Mouse (Mus musculus) c-Kit-positive CD71-negative TER-119-negative erythroid progenitor cells, embryonic 14.5 days (primary cell): ENCODE measurements around the gene Snx17.

ENCODE experiments used
- DNase-seq: peaks from one replicate; pipeline ENCODE4 v3.0.0-alpha.2; 2013; ENCODE audit warnings: low read depth

The Snx17 gene

DNA sequence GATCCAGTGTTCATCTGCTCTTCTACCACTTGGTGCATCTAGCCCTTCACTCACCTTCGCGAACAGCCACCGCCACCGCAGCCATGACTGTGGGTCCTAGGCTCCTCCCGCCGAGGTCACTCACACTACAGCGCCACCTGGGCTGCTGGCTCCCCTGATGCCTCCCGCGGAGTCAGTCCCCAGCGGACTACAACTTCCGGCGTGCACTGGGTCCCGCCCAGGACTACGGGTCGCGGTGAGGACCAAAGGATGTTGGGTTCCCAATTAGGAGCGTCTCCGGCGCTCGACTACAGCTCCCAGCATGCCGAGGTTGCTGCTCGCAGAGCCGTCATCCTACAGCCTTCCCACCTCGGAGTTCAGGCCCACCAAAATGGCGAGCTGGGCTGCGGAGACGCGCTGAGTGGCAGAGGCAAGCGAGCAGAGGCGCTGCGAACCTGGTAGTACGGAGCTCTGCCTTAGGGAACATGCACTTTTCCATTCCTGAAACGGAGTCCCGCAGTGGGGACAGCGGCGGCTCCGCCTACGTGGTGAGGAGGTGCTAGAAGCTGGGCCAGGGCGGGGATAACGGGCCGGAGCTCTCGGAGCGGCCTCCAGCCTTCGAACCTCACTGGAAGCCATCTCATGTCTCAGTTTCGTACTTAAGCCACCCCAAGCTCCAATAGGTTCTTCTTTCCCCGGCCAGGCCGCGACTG, at the start of gene Snx17, which contains the start of gene Eif2b4:
Gene Snx17, plus strand, starts transcription at position 289 of the 692 bp plus-strand sequence.
Gene Eif2b4, minus strand, starts transcription at position 492 of the 692 bp plus-strand sequence.
- DNase-seq: peak; percentile 97

DNA sequence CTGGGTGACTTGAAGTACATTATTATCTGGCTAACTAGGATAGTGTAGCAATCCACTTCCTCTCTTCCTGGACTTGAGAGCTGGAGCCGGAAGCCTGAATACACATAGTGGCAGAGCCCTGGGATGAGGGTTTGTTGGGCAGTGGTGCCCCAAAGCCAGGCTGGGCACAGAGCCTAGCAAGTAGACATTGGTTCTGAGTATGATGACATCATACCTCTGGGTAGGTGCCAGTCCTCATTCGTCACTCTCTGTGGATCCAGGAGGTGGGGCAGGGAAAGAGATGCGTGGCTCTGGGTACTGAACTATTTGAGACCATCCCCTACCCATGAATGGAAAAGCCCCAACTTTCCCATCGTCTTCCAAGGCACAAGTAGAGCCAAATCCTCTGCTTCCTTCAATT, 43.2 kb upstream of the Snx17 start:
- DNase-seq: no peak

DNA sequence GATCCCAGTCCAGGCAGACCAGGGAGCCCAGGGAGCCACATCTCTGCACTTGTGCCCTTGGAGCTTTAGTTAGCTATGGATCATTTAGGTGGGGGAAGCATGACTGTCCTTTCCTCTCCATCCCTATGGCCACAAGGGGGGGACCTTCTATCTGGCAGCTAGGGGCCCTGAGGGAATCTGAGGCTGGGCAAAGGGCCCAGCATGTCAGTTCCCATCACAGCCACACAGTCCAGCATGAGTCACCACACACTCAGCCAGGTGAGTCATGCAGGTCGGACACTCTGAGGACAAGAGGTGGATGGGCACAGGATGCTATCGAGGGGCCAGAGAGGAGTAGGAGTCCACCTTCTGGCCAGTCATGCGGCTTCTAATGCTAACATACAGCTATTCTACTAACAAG, 41.3 kb upstream of the Snx17 start:
- no peak for DNase-seq

DNA sequence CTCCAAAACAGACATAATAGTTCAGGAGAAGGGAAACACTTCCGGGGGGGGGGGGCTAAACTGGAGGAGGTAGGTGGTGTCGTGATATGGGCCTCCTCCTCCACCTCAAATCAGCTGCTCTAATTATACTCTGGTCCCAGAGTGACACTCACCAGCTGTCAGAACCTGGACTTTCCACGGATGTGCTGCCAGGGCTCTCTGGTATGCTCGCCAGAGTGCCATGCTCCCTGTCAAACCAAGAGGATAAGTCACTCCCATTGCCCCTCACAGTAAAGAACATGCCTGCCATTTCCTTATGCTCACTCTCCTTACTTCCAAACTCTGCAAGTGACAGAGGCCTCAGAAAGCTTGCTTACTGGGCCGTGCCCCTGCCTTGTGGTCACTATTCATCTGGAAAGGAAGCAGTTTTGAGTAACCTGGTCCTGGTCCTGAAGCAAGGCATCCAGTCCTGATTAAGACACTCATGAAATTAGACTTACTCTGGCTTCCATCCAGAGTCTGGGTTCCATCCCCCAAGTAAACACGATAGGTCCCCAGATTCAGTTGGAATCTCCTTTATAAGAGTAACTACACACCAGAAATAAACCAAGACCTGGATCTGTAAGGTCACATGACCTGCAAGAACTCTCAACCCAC, 39.4 kb upstream of the Snx17 start:
- no peak for DNase-seq

DNA sequence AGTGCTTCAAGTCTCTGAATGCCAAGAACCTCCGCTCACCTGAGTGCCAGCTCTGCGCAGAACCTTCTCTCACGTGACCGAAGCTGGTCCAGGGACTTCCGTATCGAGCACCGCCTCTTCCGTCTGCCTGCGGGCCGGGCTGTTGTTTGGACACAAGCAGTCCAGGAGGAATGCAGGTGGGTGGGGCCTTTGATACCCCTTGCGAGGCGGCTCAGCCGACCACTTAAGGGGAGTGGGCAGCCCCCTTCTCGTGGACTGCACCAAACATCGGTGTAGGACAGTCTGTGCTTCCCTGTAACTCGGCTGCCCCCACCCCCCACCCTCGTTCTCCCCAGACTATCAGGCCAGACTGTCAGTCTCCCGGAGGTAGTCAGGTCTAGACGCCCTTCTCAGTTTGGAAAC, 38.9 kb upstream of the Snx17 start, which contains the start of gene Mpv17:
Gene Mpv17, minus strand, starts transcription at position 100 of the 402 bp plus-strand sequence.
- DNase-seq: peak; percentile 52

DNA sequence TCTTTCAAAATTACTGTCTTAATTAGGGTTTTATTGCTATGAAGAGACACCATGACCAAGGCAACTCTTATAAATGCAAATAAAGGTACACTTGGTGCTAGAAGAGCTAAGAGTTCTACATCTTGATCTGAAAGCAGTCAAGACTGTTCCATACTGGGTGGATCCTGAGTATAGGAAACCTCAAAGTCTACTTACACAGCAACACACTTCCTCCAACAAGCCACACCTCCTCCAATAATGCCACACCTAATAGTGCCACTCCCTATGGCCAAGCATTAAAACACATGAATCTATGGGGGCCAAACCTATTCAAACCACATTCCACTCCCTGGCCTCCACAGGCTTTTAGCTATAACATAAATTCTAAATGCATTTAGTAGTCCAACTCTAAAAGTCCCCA, 30.6 kb upstream of the Snx17 start:
- no peak for DNase-seq

DNA sequence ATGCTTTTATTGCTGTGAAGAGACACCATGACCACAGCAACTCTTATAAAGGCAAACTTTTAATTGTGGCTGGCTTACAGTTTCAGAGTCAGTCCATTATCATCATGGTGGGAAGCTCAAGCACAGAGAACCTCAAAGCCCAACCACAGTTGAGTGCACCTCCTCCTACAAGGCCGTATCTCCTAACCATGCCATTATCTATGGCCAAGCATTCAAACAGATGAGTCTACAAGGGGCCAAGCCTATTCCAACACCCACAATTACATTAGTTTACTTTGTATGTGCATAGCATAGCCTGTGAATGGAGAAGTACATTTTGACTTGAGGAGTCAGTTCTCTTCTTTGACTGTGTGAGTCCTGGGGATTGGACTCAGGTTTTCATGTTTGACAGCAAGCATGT, 28.1 kb upstream of the Snx17 start:
- DNase-seq: no peak

DNA sequence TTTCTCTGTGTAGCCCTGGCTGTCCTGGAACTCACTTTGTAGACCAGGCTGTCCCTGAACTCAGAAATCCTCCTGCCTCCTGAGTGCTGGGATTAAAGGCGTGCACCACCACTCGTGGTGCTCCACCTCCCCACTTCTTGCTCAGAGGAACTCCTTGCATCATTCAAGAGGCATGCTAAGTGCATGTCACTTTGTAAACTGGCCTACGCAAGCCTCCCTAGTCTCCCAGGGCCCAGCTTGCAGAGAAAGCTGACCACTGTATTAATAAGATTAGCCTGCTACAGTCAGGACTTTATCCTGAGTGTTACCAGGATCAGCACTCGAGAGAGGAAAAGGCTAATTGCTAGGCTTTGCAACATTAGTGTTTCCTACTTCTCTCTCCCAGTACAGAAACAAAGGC, 24.4 kb upstream of the Snx17 start:
- DNase-seq: no peak

DNA sequence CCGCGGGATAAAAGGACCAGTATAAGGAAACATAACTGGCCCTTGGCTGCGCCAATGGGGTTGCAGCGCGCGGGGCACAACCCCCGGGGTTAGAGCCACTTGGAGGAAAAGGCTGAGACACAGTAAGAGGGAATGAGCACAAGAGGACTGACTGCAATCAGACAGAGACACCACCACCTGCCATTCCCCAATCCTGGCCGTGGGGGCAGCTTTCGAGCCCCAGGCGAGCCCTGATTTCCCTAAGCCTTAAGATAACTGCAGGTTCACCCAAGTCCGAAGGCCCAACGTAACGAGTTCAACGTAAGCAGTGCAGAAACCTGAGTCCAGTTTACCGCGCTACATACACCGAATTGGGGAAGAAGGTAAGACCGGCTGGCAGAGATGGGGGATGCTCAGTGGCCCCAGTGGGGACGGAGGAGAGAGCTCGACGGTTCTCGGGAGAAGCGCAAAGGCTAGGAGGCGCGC, 13.7 kb upstream of the Snx17 start:
- peak; percentile 41 for DNase-seq

DNA sequence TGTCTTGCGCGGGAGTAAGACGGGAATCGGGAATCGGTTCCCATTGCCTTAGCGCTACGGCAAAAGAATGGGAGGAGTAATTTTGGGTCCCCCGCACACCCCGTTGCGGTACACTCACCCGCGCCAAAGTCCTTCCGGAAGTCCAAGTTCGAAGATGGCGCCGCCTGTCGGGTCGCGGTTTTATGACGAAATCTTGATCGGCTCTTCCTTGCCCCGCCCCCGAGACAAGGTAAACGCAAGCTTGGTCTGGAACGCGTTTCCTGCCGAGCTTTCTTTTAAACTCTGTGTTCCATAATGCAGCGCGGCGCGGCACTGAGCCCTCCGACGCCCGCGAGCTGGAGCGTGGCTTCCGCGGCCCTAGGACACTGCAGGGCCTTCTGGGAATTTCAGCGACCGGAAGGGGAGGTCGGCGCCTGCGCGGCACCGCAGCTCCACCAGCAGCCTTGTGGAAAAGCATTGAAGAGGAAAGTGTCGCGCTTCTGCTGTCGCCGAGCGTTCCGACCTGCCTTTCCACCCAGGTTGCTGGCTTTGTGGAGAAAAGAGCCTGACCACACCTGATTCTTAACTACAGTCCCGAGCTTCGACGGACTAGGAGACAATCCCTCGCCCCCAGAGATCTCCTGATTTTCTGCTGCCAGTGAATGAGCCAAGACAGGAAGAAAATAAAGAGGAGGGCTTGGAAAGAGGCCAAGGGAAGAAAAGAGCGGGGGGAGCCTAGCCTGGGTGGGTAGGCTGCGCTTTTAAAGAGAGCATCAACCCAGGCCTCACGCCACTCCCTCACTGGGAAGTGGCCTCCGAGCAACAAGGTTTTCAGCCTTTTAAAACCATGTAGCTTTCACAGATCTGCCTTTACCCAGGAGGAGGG, 13.0 kb upstream of the Snx17 start, which contains the start of the genes Gm29609 and Gtf3c2:
Gene Gm29609, minus strand, starts transcription at position 146 of the 865 bp plus-strand sequence.
Gene Gtf3c2, minus strand, starts transcription at position 379 of the 865 bp plus-strand sequence.
- DNase-seq: peak; percentile 96

DNA sequence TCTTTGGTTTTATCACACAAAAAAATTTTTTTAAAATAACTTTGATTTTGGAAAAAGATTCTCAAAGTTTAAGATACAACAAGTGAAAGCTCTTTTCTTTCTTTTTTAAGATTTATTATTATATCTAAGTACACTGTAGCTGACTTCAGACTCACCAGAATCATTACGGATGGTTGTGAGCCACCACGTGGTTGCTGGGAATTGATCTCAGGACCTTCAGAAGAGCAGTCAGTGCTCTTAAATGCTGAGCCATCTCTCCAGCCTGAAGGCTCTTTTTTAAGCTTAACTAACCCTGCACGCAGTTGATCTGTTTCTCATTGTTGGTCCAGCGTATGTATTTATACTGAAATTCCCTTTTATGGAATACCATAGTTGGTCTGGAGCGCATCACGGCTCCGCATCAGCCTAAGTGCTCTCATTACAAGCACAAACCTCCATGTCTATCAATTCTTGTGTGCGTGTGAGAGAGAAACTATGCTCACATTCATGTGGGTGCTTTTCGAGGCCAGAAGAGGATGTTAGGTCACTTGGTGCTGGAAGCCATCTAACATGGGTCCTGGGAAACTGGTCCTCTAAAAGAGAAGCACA, 11.8 kb upstream of the Snx17 start:
- no peak for DNase-seq

DNA sequence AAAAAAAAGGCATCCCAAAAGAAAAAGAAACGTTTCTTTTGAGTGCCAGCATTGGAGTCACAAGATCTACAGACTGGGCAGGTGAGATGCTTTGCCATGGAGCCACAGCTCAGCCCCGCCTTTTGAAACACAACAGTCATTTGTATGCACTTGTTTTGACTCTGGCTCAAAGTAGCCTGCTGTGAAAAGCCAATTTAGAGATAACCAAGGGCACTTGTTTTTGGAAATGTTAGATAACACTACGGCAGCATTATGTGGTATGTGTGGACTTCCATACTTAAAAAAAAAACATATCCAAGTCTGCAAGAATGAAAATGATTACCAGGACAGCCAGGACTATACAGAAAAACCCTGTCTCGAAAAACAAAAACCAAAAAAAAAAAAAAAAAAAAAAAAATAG, 9.3 kb upstream of the Snx17 start:
- no peak for DNase-seq

DNA sequence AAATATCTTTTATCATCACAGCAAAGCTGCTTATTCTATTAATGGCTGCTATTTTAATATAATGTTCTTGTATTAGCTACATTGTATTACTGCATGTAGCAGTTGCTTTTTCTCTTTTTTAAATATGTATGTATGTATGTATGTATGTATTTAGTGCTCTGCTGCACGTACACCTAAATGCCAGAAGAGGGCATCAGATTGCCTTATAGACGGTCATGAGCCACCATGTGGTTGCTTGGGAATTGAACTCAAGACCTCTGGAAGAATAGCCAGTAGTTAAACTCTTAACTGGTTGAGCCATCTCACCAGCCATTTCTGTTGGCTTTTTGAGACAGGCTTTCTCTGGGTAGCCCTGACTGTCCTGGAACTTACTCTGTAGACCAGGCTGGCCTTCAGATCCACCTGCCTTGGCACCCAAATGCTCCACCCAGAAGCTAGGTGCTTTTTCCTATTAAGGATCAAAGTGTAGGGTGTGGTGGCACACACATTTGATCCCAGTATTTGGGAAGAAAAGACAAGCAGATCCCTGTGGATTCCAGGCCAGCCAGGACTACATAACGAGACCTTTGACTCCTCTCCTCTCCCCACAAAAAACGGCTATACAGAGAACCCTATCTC, 4.7 kb upstream of the Snx17 start:
- DNase-seq: no peak

DNA sequence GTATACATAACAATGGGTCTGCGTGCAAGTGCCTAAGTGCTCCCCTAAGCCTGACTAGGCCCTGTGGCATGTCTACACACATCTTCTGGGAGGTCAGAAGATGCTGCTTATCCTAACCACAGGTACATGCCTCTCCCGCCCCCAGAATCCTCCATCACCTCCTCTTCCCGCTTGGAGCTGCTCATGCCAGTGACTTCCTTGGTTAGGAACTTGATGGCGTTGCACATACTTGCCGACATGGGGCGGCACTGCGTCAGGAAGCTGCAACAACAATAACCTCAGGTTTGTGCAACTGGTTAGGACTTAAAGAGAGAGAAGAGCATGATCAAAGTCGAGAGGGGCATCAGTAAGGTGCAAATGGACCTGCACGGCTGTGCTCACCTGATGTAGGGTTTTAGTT, 2.8 kb upstream of the Snx17 start:
- DNase-seq: no peak

DNA sequence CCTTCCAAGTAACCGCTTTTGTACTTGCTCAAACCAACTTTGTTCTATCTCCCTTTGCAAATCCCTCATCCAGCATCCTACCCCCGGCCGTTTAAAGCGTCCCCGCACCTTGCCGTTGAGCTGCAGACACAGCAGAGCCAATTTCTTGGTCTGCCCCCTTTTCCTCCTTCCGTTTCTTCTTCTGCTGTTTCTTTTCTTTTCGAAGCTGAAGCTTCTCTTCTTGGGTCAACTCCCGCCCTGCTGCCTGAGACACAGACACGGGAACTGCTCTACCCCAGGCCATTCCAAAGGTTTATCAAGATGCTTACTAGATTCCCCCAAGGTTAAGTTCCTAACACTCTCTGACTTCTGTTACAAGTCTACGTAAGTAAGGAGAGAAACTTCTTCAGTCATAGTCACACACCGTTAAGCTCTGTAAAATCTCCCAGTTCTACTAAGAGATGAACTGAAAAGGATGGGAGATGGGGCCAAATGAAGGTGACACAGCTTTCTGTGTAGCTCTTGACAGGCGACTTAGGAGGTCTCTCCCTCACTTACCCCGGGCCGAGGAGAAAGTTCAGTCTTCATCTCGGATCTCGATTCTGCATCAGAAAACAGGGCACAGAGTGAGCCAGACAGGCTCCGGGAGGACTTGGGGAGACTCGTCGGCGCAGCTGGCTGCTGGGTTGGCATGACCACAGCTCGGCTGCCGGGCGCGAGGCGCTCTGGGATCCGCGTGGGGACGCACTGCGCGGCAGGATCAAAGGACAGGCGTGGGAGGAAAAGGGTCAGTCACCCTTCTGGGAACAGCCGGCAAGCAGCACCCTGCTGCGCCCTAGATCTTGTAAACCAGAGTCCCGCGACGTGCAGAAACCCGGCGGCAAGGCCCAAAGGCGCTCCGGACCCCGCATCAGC, 735 bp upstream of the Snx17 start:
- DNase-seq: no peak

DNA sequence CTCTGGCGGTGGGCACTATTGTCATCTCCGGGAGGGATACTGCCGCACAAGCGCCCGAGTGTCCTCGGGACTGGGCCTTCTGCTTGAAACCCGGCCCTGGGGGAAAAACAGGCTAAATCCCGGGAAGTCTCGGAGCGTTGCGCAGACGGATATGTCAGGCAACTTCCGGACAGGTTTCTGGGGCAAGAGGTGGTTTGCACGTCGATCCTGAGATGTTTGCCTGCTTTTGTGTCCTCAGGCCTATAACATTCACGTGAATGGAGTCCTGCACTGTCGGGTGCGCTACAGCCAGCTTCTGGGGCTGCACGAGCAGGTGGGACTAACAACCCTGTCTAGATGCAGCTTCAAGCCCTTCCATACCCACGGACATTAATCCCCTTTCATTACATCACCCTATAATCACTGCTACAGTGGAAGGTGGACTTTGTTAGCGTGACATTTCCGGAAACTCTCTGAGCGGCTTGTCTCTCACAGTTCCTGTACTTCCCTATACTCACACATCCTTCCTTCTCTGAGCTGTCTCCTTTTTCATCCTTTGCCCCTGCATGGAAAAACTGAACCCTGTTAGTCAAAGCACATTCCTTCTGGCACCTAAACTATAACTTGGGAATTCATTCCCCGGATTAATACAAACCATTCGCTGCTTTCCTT, 729 bp downstream of the Snx17 start:
- no peak for DNase-seq

DNA sequence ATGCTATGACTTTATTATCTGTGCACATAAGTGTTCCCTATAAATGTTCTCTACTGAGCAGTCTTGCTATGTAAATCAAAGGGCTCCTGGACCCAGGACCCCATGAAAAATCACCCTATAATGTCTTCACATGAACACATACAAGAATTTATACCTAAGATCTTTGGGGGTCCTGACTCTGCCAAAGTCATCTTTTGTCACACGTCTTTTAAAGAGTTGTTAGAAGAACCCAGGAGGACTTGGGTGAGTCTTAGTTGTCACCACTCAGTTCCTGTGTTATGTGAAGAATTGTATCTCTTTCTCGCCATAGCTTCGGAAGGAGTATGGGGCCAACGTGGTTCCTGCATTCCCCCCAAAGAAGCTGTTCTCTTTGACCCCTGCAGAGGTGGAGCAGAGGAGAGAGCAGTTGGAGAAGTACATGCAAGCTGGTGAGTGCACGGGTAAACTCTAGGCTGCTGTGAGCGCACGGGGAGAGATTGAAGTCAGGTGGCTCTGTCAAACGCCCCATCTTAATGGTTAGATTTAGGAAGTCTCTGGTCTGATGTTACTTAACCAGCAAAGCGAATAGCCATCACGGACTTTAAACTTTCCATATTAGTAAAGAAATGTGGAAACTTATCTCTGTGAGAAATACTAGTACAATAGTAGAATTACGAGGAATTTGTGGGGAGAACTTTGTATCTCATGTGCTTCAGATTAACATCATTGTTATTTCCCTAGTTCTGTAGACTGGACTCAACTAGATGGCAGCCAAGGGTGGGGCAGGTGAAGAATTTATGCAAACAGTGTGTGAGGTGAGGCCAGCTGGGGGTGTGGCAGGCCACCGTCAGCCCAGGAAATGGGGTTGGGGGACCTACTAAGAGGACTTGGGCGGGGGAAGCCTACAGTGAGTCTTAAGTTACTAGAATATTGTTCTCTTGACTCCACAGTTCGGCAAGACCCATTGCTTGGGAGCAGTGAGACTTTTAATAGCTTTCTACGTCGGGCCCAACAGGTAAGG, 1.8 kb downstream of the Snx17 start:
- no peak for DNase-seq

DNA sequence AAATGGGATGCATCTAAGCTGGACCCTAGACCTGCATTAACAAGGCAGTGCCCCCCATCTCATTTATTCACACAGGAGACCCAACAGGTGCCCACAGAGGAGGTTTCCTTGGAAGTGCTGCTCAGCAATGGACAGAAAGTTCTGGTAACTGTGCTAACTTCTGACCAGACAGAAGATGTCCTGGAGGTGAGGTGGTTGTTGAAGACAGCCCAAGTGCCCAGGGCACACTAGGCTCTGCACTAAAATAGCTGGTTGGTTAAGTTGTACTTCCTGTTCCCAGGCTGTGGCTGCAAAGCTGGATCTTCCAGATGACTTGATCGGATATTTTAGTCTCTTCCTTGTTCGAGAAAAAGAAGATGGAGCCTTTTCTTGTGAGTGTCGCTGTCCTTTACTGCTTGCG, 2.6 kb downstream of the Snx17 start:
- DNase-seq: no peak

DNA sequence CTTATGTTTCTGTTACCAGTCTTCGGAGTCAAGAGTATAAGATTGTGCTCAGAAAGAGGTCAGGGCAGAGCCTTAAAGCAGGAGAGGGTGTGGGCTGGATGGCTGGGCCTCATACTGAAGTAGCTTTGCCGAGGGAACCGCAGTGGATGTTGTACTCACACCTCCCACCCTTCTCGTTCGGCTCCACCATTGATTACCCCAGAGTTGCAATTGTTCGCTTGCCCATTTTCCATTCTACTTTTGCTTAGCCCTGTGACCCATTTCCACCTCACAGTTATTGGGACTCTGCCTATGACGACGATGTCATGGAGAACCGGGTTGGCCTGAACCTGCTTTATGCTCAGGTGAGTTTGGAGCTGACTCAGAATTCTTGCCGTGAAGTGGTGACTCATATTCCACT, 3.2 kb downstream of the Snx17 start:
- DNase-seq: no peak
